ENCODE assay signal across 24 mouse cellular contexts in genomic region chr4:95151678-95152077, GRCm38 (mm10).
A peak's percentile ranks its signal among the peaks of the same experiment; 100 is the strongest.
DNase-seq lines count a peak whose midpoint lies in the region; ATAC-seq lines count a peak whose summit lies in the region.
"Had no signal": no experiment of that assay in that cellular context is flagged by ENCODE, and none has a peak within 500 bp of the region (broad histone marks: within the 10 kb centered on the region; RNA-seq: fewer than 3 reads in every experiment).

No protein-coding gene starts in this region.

- ATAC-seq in kidney, embryonic 15.5 days (replicated peaks; ENCODE audit: low FRiP score): no peak
- ATAC-seq: CD4-positive, CD25-positive, alpha-beta regulatory T cell, adult 4 months; forebrain, embryonic 16.5 days; hindbrain, embryonic 16.5 days; intestine, embryonic 15.5 days; midbrain, embryonic 16.5 days had no signal

- peaks cover 14% of the 10 kb centered on the region for H3K4me1 ChIP-seq in kidney, embryonic 15.5 days

- WGBS in kidney, embryonic 15.5 days: 92% methylated on average over 8 of the region's 8 CpGs

- no peak overlapping the region for H3K27ac ChIP-seq in kidney, embryonic 15.5 days
- H3K27ac ChIP-seq: heart, embryonic 13.5 days; hindbrain, embryonic 10.5 days; intestine, embryonic 15.5 days; kidney, postnatal 0 days; midbrain, embryonic 10.5 days; neural tube, embryonic 13.5 days had no signal

- no peak overlapping the region for H3K4me3 ChIP-seq in kidney, embryonic 15.5 days (replicated peaks)
- H3K4me3 ChIP-seq: embryonic facial prominence, embryonic 10.5 days; heart, embryonic 13.5 days; hindbrain, embryonic 10.5 days; intestine, embryonic 15.5 days; midbrain, embryonic 10.5 days; myocyte; neural tube, embryonic 13.5 days had no signal

- no peaks in the 10 kb centered on the region for H3K27me3 ChIP-seq in kidney, embryonic 15.5 days
- H3K27me3 ChIP-seq: heart, embryonic 13.5 days; intestine, embryonic 15.5 days; neural tube, embryonic 13.5 days had no signal

- intact Hi-C loops in gastrocnemius, postnatal 14 days (cut with DNase I; ENCODE audit: low total_unique reads): no loop called here
- intact Hi-C loops in heart, postnatal 36 days (cut with DNase I): loop anchor here (2.0 kb wide), 1 partner anchor 33 kb away; no protein-coding TSS in a partner anchor

- DNase-seq in gastrocnemius, postnatal 25 days: peak; percentile 43
- DNase-seq in gastrocnemius, postnatal 14 days: no peak
- peak; percentile 48 to 51 for DNase-seq in kidney, postnatal 36 days
- DNase-seq in heart, postnatal 36 days: peak; percentile 47 to 50
- peak; percentile 83 for DNase-seq in lung, postnatal 36 days
- DNase-seq in frontal cortex, postnatal 36 days (ENCODE audit: low spot score in 2 of 2): no peak
- no peak for DNase-seq in urinary bladder, adult 2 months (ENCODE audit: low spot score)
- DNase-seq: adrenal gland, postnatal 25 days; cerebellum, adult 11 months; retina, postnatal 1 day; thymus, postnatal 36 days had no signal

- no peak overlapping the region for H3K9ac ChIP-seq in kidney, embryonic 15.5 days
- H3K9ac ChIP-seq: heart, embryonic 13.5 days; intestine, embryonic 15.5 days; neural tube, embryonic 13.5 days had no signal

- no peaks in the 10 kb centered on the region for H3K9me3 ChIP-seq in kidney, embryonic 15.5 days (replicated peaks)
- H3K9me3 ChIP-seq: embryonic facial prominence, embryonic 10.5 days; heart, embryonic 13.5 days; hindbrain, embryonic 10.5 days; intestine, embryonic 15.5 days; midbrain, embryonic 10.5 days; neural tube, embryonic 13.5 days had no signal

- no peak overlapping the region for H3K4me2 ChIP-seq in kidney, embryonic 15.5 days
- H3K4me2 ChIP-seq: heart, embryonic 13.5 days; intestine, embryonic 15.5 days; neural tube, embryonic 13.5 days had no signal

- H3K36me3 ChIP-seq in kidney, embryonic 15.5 days: no peaks in the 10 kb centered on the region
- H3K36me3 ChIP-seq: embryonic facial prominence, embryonic 10.5 days; heart, embryonic 13.5 days; hindbrain, embryonic 10.5 days; intestine, embryonic 15.5 days; midbrain, embryonic 10.5 days; neural tube, embryonic 13.5 days had no signal

Comparison
In these comparisons a context has a peak if more than half of its experiments do, and no peak if none do; other contexts are left out.
1. DNase-seq: peak in gastrocnemius, postnatal 25 days (single experiment), kidney, postnatal 36 days (2 of 2), heart, postnatal 36 days (2 of 2) and lung, postnatal 36 days (single experiment); none in gastrocnemius, postnatal 14 days (single experiment), frontal cortex, postnatal 36 days (0 of 2) and urinary bladder, adult 2 months (single experiment).